Mouse (Mus musculus) mesoderm, embryonic 11.5 days (tissue): ENCODE measurements around the gene Ankrd66.
"Not testable (repeated sequence)": the region's sequence is repeated elsewhere in the genome, so short reads cannot be mapped to it uniquely, and the experiment has no call there.

ENCODE experiments used
- DNase-seq: peaks from one replicate; pipeline ENCODE4 v3.0.0-alpha.2; 2012; ENCODE audit warnings: low read depth, low spot score

Ankrd66 gene

DNA sequence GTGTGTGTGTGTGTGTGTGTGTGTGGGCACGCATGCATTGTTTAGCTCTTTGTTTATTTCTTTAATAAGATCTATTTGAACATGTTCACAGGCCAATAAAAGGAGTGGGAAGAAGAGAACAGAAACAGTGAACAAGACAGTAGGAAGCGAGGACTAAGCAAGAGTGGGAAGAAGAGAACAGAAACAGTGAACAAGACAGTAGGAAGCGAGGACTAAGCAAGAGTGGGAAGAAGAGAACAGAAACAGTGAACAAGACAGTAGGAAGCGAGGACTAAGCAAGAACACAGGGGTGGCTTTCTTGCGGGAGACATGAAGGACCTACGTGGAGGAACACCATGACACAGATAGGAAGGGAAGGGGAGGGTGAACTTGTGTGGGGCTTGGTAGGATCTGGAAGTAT, 6.6 kb downstream of the Ankrd66 start:
- not testable (repeated sequence) for DNase-seq

GRCm38 (mm10) chr17:43534362-43535222, 8.8 kb downstream of the Ankrd66 start:
- peak; percentile 65 for DNase-seq

GRCm38 (mm10) chr17:43531192-43531591, 12.2 kb downstream of the Ankrd66 start:
- DNase-seq = no peak

GRCm38 (mm10) chr17:43530507-43530906, 12.9 kb downstream of the Ankrd66 start:
- no peak for DNase-seq

GRCm38 (mm10) chr17:43520166-43520565, 23.3 kb downstream of the Ankrd66 start:
- no peak for DNase-seq

DNA sequence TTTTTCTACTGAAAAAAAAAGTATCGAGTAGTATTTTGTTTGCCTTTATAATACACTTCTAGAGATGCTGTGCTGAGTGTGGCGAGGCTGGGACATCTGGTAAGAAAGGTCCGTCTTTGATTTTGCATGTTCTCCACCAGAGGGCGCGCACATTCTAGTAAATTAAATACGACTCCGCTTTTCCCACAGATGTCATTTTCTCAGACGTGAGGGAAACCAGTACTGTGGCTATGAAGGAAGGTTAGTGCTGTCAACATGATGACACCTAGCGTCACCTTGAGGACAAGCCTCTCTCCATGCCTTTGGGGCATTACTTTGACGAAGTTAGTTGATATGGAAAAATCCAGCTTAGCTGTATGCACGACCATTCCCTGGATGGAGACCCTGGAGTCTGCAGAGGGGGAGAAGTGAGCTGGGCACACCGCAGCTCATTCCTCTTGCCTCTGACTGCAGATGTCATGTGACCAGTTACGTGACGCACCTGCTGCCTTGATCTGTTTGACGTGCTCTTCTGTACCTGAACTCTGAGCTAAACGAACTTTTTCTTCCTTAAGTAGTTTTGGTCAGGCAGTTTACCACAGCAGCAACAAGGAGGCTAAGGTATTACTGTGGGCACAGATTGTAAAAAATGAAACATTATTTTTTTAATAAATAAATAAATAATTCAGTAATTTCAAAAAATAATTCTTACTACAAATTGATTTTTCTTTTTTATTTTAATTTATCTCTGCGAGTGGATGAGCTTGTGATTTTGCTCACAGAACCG, 24.6 kb downstream of the Ankrd66 start:
- DNase-seq = peak; percentile 84

DNA sequence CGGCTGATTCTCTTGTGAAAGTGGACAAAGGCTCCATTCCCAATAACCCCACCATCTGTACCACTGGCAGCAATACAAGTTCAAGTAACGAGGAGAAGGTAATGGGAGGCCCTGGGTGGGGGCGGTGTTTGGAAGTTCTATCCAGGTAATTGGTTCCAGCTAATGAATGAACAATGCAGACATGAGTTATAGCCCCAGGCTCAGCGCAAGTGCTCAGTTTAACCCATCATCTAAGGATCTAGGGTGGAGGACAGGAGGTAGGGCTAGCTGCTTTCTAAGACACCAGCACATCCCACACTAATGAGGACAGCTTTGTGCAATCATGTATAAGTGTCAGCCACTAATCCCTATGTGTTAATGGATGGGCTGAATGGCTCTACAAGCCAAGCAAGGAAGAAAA, 32.7 kb downstream of the Ankrd66 start:
- DNase-seq = no peak

GRCm38 (mm10) chr17:43504594-43504934, 38.9 kb downstream of the Ankrd66 start:
- DNase-seq = no peak

DNA sequence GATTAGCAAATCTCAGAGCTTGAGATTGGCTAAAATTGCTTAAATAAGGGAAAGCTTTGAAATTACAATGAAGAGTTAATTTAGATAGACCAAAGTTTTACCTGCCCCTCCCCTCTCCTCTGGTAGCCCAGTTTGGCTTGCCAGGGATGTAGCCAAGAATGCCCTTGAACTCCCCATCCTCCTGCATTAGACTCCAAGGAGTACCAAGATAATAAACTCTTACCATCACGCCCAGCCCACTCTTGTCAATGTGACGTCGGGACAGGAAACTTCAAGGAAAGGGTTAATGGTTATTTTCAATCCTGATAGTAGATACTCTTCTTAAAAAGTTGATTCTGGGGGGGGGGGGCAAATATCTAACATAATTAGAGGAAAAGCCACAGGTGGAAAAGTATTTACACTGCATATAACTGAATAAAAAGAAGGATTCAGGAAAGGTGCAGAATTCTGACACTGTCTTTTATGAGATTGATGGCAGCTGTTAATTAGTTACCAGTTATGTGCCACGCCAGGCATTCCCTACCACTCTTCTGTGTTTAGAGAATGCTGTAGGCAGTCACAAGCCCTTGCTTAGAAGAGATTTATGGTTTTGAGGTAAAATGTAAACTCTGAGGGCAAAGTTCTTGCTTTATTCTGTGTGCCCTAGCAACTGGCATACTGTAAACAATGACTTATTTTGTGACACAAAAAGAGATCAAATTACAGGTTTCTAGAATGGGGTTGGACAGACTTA, 39.4 kb downstream of the Ankrd66 start:
- peak; percentile 19 for DNase-seq

GRCm38 (mm10) chr17:43502592-43502991, 40.8 kb downstream of the Ankrd66 start, which contains the start of gene Mep1a:
TSS of gene Mep1a (minus strand) at chr17:43502812.
- DNase-seq = no peak

- no peak for DNase-seq
Measured at GRCm38 (mm10) chr17:43501631-43502030, 41.8 kb downstream of the Ankrd66 start.

GRCm38 (mm10) chr17:43501223-43501622, 42.2 kb downstream of the Ankrd66 start:
- DNase-seq = no peak

- DNase-seq = no peak
Measured at GRCm38 (mm10) chr17:43500513-43500912, 42.9 kb downstream of the Ankrd66 start.

DNA sequence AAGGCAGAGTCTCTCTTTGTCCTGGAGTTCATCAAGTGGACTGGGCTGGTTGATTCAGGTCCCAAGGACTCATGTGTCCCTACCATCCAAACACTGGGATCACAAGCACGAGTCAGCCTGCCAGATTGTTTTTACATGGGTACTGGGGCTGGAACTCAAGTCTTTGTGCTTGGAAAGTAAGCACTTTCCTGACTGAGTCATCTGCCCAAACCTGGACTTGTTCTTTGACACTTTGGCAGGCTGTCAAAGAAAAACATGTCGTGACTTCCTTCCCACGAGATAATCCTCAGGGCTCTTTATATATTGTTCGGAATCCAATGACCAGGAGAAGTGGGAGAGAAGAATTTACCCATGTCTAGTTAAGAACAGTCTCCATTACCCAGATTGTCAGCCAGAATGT, 45.9 kb downstream of the Ankrd66 start:
- no peak for DNase-seq

GRCm38 (mm10) chr17:43495502-43495901, 47.9 kb downstream of the Ankrd66 start:
- DNase-seq = no peak

DNA sequence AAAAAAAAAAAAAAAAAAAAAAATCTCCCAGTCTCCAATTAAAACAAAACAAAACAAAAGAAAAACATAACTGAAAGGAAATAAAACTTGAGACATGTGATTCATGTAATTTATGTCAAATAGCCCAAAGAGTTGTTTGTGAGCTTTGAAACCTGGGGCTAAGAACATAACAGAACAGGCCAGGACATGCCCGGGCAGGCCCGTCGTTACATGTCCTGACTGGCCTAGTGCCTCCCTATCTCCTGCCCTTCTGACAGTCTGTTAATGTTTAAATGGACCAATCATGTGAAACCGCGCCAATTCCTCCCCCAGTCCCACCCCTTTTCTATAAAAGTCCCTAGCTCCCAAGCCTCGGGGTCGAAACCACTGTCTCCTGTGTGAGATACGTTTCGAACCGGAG, 53.1 kb downstream of the Ankrd66 start:
- DNase-seq = not testable (repeated sequence)

DNA sequence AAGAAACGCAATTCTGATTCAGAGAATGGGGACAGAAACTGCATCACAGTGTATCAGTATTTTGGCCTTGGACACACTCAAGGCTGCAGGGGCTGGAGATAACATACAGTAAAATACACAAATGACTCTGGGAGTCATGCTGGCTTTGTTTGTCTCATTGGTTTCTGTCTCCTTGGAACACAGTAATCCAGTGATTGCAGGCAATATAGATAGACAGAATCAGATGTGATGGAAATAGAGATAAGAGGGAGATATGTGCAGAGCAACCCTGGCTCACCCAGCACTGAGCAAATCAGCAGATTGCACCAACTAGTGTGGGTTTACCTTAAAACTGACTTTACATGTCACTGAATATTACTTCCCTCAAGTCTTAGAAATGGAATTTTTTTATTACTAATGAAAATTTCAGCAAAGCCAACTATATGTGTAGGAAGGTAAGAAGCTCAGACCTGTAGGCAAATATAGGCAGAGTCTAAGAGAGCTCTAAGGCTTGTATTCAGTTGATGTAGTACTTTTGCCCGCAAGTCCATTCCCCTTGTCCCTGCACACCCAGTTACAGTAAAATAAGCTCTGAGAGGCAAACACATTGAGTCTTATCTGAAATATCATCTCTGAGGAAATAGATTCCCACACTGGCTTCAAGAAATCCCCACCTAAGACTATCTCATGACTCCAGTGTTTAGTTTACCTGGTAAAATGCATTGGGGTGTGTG, 54.8 kb downstream of the Ankrd66 start:
- no peak for DNase-seq

GRCm38 (mm10) chr17:43485982-43486381, 57.5 kb downstream of the Ankrd66 start:
- DNase-seq = no peak
